Mouse (Mus musculus): Measurements from ENCODE around the gene Micall2.
"Not testable (repeated sequence)": the region's sequence is repeated elsewhere in the genome, so short reads cannot be mapped to it uniquely, and the experiment has no call there.

Micall2 gene

DNA sequence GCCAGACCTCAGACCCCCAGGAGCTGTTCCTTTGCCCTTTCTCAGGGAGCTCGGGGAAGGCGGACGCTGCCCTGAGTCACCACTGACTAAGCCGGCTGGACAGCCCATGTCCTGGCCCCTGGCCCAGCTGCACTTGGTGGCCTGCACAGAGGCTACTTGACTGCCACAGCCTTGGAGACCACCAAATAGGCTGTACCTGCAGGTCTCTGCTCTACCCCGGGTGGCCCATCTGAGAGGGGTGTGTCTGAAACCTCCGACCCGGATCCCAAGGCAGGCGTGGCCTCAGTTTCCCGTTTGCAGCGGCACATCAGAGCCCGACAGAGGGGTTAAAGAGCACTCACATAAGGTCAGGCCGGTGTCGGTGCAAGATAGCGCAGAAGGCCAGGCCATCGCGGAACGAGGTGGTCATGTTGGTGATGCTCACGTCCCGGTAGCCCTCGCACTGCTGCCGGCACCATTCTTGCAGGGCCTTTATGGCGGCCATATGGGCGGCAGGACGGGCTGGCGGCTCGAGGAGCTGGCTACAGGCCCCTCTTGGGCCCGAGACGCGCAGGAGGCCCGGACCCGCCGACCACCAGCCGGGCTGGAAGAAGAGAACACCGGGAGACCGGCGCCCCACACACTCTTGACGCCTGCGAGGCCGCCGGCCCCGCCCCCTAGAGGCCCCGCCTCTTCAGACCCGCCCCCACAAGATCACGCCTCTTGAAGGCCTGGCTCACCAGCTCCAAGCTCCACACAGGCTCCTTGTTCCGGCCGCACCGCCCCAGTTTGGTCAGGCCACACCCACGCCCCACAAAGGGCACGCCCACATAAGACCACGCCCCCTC is at the start of gene Micall2:
Gene Micall2 (minus strand): TSS at position 660 of the 827 bp plus-strand sequence.
- DNase-seq (ENCODE audit: low spot score): peak; percentile 98

DNA sequence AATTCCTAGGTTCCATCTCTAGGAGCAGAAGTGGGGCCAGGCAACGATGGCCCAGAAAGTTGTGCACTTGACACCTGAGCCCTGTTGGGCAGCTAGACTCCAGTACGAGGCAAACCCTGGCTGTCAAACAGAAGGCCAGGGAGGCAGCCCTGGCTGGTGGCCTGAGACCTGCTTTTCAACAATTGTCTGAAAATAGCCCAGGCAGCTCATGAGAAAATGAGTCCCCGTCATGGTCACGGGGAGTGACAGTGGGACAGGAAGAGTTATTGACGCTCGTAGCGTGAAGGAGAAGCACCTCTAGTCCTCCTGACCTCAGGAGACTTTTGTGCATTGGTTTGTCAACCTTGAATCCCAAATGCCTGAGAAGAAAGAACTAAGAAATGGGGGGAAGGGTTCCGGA is 45.3 kb upstream of the Micall2 start:
- no peak for DNase-seq (ENCODE audit: low spot score)

DNA sequence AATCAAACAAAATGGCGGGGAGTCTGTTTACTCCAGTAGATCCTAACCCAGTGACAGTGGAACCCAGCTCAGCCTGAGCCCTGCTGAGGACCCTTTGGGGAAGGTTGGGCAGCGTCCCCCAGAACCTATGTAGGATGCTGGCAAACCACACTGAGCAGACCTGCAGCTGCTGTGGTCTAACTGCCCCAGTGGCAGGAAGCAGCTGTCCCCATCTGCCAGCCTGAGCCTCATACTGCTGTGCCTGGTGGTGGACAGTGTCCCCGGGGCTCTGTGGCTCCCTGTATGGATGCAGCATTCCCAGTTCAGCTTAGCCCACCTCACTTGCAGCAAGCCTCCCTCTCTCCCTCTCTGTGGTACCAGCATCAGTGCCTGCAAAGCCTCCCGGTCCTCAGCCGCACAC is 40.8 kb upstream of the Micall2 start:
- no peak for DNase-seq (ENCODE audit: low spot score)

DNA sequence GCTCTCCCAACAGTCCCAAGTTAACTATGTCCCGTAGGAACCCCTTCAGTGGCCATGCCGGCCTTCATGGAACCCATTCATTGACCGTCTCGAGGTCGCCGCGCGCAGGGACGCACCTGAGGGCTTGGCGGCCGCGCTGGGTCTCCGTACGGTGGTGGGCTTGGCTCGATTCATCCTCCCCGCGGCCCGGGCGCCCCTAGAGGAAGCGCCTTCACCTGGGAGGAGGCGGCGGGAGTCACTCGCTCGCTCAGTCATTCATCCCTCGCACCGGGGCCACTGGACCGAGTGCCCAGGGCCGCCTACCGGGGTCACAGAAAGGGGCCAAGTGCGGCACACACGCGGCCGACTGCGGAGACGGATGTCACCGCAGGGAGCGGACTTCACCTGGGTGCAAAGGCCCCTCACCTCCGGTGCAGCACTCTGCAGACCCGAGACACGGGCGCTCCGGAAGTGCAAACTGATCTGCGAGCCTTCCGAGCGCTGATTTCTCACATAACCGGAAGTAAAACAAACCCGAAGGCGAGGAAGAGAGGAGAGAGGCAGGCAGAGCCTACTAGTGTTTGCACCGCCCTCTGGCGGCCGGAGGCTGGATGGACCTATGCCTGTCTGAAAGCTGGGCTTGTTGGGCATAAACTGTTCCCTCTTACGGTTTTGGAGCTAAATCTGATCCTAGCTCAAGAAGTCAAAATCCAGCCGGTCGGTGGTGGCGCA is 39.2 kb upstream of the Micall2 start, which contains the start of gene Ints1:
Gene Ints1 (minus strand): TSS at position 459 of the 711 bp plus-strand sequence.
- DNase-seq (ENCODE audit: low spot score): peak; percentile 99

GRCm38 (mm10) chr5:139768216-139768615 is 32.1 kb upstream of the Micall2 start:
- no peak for DNase-seq (ENCODE audit: low spot score)

DNA sequence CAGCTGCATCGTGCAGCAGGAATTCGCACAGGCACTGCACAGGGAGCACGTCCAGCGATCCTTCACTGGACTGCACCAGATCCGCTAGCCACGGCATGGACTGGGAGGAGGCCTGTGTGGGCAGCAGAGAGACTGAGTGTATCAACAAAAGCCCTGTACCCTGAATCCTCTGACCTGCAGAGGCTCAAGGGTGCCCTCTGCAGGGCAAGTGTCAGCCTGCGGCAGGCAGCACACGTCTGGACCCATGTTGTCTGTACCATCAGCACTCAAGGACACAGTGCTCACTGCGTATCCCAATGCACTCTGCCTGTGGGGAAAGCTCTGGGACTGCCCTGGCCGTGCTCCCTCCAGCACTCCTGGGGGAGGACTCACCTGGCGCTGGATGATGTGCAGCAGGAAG is 28.2 kb upstream of the Micall2 start:
- peak; percentile 61 for DNase-seq (ENCODE audit: low spot score)

DNA sequence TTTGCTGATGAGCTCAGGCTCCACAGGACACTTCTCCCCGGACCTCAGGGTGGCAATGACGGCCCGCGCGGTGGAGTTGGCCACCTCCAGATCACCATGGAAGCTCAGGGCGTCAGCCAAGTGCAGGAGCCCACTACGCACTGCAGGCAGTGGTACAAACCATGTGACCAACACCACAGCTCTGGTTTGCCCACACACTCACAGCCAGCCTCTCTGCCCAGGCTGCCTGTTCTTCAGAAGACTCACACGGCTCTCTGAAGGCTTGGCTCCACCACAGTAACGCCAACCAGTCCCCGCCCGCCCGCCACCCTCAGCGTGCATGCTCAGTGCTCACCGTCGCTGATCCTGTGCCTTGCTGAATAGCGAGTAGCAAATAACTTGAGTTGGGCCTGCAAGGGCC is 22.0 kb upstream of the Micall2 start:
- no peak for DNase-seq (ENCODE audit: low spot score)

DNA sequence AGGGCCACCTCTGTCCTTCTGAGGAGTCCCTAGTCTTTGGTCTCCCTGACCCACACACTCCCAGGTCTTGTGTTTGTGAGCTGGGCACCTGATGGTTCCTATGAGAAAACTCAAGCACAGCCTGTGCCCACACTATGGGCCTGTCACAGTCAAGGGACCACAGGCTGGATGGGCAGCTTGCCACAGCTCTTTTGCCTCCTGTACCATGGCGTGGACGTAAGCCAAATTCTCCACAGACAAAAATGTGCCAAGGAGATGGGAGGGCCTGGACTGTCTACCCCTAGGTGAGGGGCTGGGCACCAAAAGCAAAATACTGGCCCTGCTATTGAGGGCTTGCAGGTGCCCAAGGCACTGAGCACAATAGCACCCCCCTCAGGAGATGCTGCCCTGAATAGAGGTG is 20.4 kb upstream of the Micall2 start:
- no peak for DNase-seq (ENCODE audit: low spot score)

GRCm38 (mm10) chr5:139756135-139756534 is 20.0 kb upstream of the Micall2 start:
- no peak for DNase-seq (ENCODE audit: low spot score)

DNA sequence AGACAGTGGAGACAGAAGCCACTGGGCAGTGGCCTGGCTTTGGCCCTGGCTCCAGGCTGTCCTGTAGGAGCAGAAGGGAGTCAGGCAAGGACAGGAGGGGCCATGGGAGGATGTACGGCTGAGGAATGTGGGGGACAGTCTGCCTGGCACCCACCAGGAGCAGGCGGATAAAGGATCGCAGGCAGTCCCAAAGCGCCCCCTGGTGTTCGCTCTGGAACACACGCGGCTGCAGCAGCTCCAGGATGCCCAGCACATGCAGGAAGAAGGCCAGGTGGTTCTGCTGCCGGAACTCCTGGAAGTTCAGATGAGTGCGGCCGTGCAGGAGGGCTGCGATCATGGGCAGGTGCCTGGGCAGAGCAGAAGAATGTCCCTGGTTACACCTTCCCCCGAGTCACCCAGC is 18.6 kb upstream of the Micall2 start:
- DNase-seq (ENCODE audit: low spot score): peak; percentile 82

GRCm38 (mm10) chr5:139750535-139750934 is 14.4 kb upstream of the Micall2 start:
- peak; percentile 89 for DNase-seq (ENCODE audit: low spot score)

DNA sequence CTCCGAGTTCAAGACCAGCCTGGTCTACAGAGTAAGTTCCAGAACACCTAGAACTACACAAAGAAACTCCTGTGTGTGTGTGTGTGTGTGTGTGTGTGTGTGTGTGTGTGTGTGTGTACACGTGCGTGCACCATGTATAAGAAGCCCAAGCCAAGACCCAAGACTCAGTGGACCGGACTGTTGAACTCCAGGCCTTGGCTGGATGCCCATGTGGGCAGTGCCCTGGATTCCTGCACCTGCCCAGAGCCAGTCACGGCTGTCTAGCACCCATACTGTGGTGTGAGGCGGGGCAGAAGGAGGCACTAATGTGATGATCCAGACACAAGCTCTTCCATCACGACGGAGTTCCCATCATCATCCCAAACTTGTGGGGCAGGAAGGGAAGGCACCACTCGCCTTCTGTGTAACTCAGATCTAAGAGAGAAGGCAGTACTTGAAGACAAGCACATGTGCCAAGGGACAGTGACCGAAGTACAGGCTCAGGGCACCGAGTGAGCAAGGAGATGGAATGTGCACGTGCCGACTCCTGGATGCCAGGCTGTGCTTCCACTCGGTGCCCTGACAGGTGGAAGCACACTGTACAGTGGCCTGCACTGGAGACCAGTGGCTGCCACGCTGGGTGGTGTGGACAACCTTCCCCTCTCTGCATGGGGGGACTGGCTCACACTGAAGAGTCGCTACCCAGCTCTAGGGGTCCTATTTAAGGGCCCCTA is 13.4 kb upstream of the Micall2 start:
- no peak for DNase-seq (ENCODE audit: low spot score)

DNA sequence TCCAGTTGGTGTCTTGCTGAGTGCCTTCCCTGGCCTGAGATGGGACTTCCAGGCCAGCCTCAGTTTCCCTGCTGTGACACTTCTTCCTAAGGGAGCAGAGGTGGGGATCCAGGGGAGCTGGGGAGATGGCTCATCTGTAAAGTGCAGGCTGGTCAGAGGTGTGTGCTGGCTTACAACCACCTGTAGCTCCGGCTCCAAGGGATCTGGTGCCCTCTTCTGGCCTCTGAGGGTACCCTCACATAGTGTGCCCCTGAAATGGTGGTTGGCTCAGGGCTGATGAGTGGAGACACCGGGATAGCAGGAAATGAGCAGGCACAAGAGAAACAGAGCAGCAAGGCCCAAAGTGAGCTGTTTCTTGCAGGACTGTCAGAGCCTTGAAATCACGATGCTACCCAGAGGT is 9.6 kb upstream of the Micall2 start:
- DNase-seq (ENCODE audit: low spot score): peak; percentile 72

- not testable (repeated sequence) for DNase-seq (ENCODE audit: low spot score)
These were observed 6.5 kb upstream of the Micall2 start for GRCm38 (mm10) chr5:139742640-139743039.

GRCm38 (mm10) chr5:139738592-139739315 is 2.6 kb upstream of the Micall2 start:
- DNase-seq (ENCODE audit: low spot score): no peak

GRCm38 (mm10) chr5:139737841-139738591 is 1.9 kb upstream of the Micall2 start:
- DNase-seq (ENCODE audit: low spot score): no peak

- DNase-seq (ENCODE audit: low spot score): no peak
These were observed 386 bp upstream of the Micall2 start for GRCm38 (mm10) chr5:139736504-139736940.

- no peak for DNase-seq (ENCODE audit: low spot score)
These were observed 1.4 kb downstream of the Micall2 start for GRCm38 (mm10) chr5:139734746-139735145.

- no peak for DNase-seq (ENCODE audit: low spot score)
These were observed 2.1 kb downstream of the Micall2 start for GRCm38 (mm10) chr5:139734016-139734415.

GRCm38 (mm10) chr5:139732634-139733107 is 3.5 kb downstream of the Micall2 start:
- no peak for DNase-seq (ENCODE audit: low spot score)

Measured in retina, embryonic 14.5 days (tissue).